Mouse (Mus musculus) lung, postnatal 0 days (tissue): Measurements from ENCODE around the gene Gmds. TPM values are rescaled to one million over a fixed set of nuclear protein-coding genes. Genes with fewer than 3 reads are reported as not detected.

Experiments
- ATAC-seq: fragments of 200-750 bp; cut with Nextera tagmentation; 2 replicates; pipeline ENCODE4 v1.8.0; 2017; ENCODE audit warnings: moderate library complexity
- DNase-seq: peaks from one replicate; pipeline ENCODE4 v3.0.0-alpha.2; 2016; ENCODE audit warnings: low spot score
- H3K27ac ChIP-seq: fragments of 300-500 bp; sonication (generic); 2 replicates; pipeline ENCODE4 v1.5.1; 2014; ENCODE audit warnings: antibody characterized with exemption, mild to moderate bottlenecking, low read length, mixed read lengths
- H3K27me3 ChIP-seq: fragments of 300-500 bp; sonication (generic); replicated peaks from 2 replicates; pipeline ENCODE4 v1.6.1; 2014; ENCODE audit warnings: low read length, mixed read lengths; ENCODE audit not compliant: insufficient read depth
- H3K36me3 ChIP-seq: fragments of 300-500 bp; sonication (generic); 2 replicates; pipeline ENCODE4 v1.6.1; 2014; ENCODE audit warnings: low read length, mixed read lengths; ENCODE audit not compliant: insufficient read depth
- H3K4me1 ChIP-seq: fragments of 300-500 bp; sonication (generic); 2 replicates; pipeline ENCODE4 v1.6.1; 2014; ENCODE audit warnings: antibody characterized with exemption, low read depth, low read length, mixed read lengths; ENCODE audit not compliant: insufficient read depth
- H3K4me2 ChIP-seq: fragments of 300-500 bp; sonication (generic); replicated peaks from 2 replicates; pipeline ENCODE4 v1.6.1; 2014; ENCODE audit warnings: low read depth, mild to moderate bottlenecking, low read length, moderate library complexity, mixed read lengths
- H3K4me3 ChIP-seq: fragments of 300-500 bp; sonication (generic); 2 replicates; pipeline ENCODE4 v1.5.1; 2014; ENCODE audit warnings: low read depth, low read length
- H3K9ac ChIP-seq: fragments of 300-500 bp; sonication (generic); replicated peaks from 2 replicates; pipeline ENCODE4 v1.6.1; 2014; ENCODE audit warnings: low read depth, mild to moderate bottlenecking
- H3K9me3 ChIP-seq: fragments of 300-500 bp; sonication (generic); 2 replicates; pipeline ENCODE4 v1.6.1; 2016; ENCODE audit warnings: low read length, mixed read lengths
- CTCF ChIP-seq: IDR thresholded peaks from 2 replicates; pipeline ENCODE4 v1.5.1; 2016; ENCODE audit warnings: antibody characterized with exemption, mild to moderate bottlenecking
- EP300 ChIP-seq: IDR thresholded peaks from 2 replicates; pipeline ENCODE4 v1.6.1; 2016; ENCODE audit warnings: antibody characterized with exemption, mild to moderate bottlenecking, control low read depth
- WGBS: fragments of 180-500 bp; shearing (Covaris S2); extraction: QIAGEN DNeasy Blood & Tissue Kit; methylation state at CpG from one replicate; pipeline ENCODE4 v1.1.7; 2014; 5-methylcytosine and 5-hydroxymethylcytosine counted together
- polyA plus RNA-seq: library from polyadenylated mRNA; unstranded; fragments of >200 nt; fragmentation: Nextera tagmentation; extraction: Ambion mirVana; gene quantifications from 2 replicates; pipeline ENCODE4 v1.2.1, GENCODE M21; 2015

Gmds gene
- polyA plus RNA-seq, 1 experiment from 2014 or later = 13.4 TPM

- ATAC-seq (no peak), DNase-seq (no peak)
- no peaks in the 10 kb centered on the region for H3K36me3 ChIP-seq
- no peak overlapping the region for H3K4me2 ChIP-seq
- no peaks in the 10 kb centered on the region for H3K4me1 ChIP-seq
- no peak overlapping the region for H3K9ac ChIP-seq
- no peak overlapping the region for H3K4me3 ChIP-seq
- no peak for TF ChIP-seq CTCF
- TF ChIP-seq EP300 = no peak
- 53% methylated on average over 13 of the region's 13 CpGs for WGBS
- no peak overlapping the region for H3K27ac ChIP-seq
- no peaks in the 10 kb centered on the region for H3K9me3 ChIP-seq
- peaks cover 10% of the 10 kb centered on the region for H3K27me3 ChIP-seq
Measured at GRCm38 (mm10) chr13:31958346-31959335, 379.9 kb downstream of the Gmds start.

- no peak for ATAC-seq
- peak; percentile 44 for DNase-seq
- no peak overlapping the region for H3K27ac ChIP-seq
- H3K9ac ChIP-seq = no peak overlapping the region
- H3K4me2 ChIP-seq = no peak overlapping the region
- H3K36me3 ChIP-seq = no peaks in the 10 kb centered on the region
- H3K4me3 ChIP-seq = no peak overlapping the region
- WGBS = 78% methylated on average over 6 of the region's 6 CpGs
- no peak for TF ChIP-seq EP300
- TF ChIP-seq CTCF = peak; percentile 73
- H3K27me3 ChIP-seq = peaks cover 15% of the 10 kb centered on the region
- H3K9me3 ChIP-seq = no peaks in the 10 kb centered on the region
- H3K4me1 ChIP-seq = no peaks in the 10 kb centered on the region
Measured at GRCm38 (mm10) chr13:31956584-31956983, 382.0 kb downstream of the Gmds start.

GRCm38 (mm10) chr13:31956112-31956511, 382.4 kb downstream of the Gmds start:
- TF ChIP-seq EP300 (no peak), CTCF (no peak)
- H3K4me3 ChIP-seq = no peak overlapping the region
- H3K4me2 ChIP-seq = no peak overlapping the region
- no peak overlapping the region for H3K9ac ChIP-seq
- 41% methylated on average over 4 of the region's 4 CpGs for WGBS
- DNase-seq (no peak), ATAC-seq (no peak)
- H3K27ac ChIP-seq = no peak overlapping the region
- H3K27me3 ChIP-seq = peaks cover 18% of the 10 kb centered on the region
- H3K36me3 ChIP-seq = no peaks in the 10 kb centered on the region
- H3K4me1 ChIP-seq = no peaks in the 10 kb centered on the region
- H3K9me3 ChIP-seq = no peaks in the 10 kb centered on the region

GRCm38 (mm10) chr13:31955171-31955570, 383.4 kb downstream of the Gmds start:
- no peak overlapping the region for H3K4me3 ChIP-seq
- no peak overlapping the region for H3K9ac ChIP-seq
- peaks cover 18% of the 10 kb centered on the region for H3K27me3 ChIP-seq
- 41% methylated on average over 7 of the region's 7 CpGs for WGBS
- no peaks in the 10 kb centered on the region for H3K9me3 ChIP-seq
- no peaks in the 10 kb centered on the region for H3K4me1 ChIP-seq
- no peak overlapping the region for H3K27ac ChIP-seq
- ATAC-seq (no peak), DNase-seq (no peak)
- no peak for TF ChIP-seq CTCF
- H3K36me3 ChIP-seq = no peaks in the 10 kb centered on the region
- no peak overlapping the region for H3K4me2 ChIP-seq

GRCm38 (mm10) chr13:31944676-31945210, 393.8 kb downstream of the Gmds start:
- Histone ChIP-seq H3K4me1 (no peaks in the 10 kb centered on the region), H3K4me2 (no peak overlapping the region), H3K27ac (no peak overlapping the region), H3K4me3 (no peak overlapping the region), H3K9ac (no peak overlapping the region), H3K9me3 (no peaks in the 10 kb centered on the region), H3K36me3 (no peaks in the 10 kb centered on the region), H3K27me3 (0 out of 2 replicates have a peak, but pooled peaks cover 3% of the 10 kb centered on the region)
- WGBS = 85% methylated on average over 3 of the region's 3 CpGs
- TF ChIP-seq EP300 (no peak), CTCF (no peak)
- ATAC-seq (no peak), DNase-seq (no peak)

- TF ChIP-seq EP300 = no peak
- no peak for TF ChIP-seq CTCF
- Histone ChIP-seq H3K36me3 (no peaks in the 10 kb centered on the region), H3K9me3 (no peaks in the 10 kb centered on the region), H3K4me3 (no peak overlapping the region), H3K27me3 (0 out of 2 replicates have a peak, but pooled peaks cover 9% of the 10 kb centered on the region), H3K4me1 (no peaks in the 10 kb centered on the region), H3K27ac (no peak overlapping the region), H3K9ac (no peak overlapping the region), H3K4me2 (no peak overlapping the region)
- DNase-seq = no peak
- ATAC-seq = no peak
- 48% methylated on average over 7 of the region's 7 CpGs for WGBS
Measured at GRCm38 (mm10) chr13:31943482-31944275, 394.9 kb downstream of the Gmds start.
